Mouse (Mus musculus) forebrain, embryonic 16.5 days (tissue): ENCODE results near the gene Pcsk7. TPM values are rescaled to one million over a fixed set of nuclear protein-coding genes. Genes with fewer than 3 reads are reported as not detected.
A peak's percentile ranks its signal among the peaks of the same experiment; 100 is the strongest.

Experiments used
- ATAC-seq: fragments of 200-750 bp; cut with Nextera tagmentation; 2 replicates; pipeline ENCODE4 v1.8.0; 2017; ENCODE audit warnings: mild to moderate bottlenecking, moderate library complexity
- H3K27ac ChIP-seq: fragments of 300-500 bp; sonication (generic); 2 replicates; pipeline ENCODE4 v1.5.1; 2014; ENCODE audit warnings: low read length, control low read depth
- H3K27me3 ChIP-seq: fragments of 300-500 bp; sonication (generic); replicated peaks from 2 replicates; pipeline ENCODE4 v1.6.1; 2014; ENCODE audit warnings: low read length; ENCODE audit not compliant: control insufficient read depth, insufficient read depth
- H3K36me3 ChIP-seq: fragments of 300-500 bp; sonication (generic); 2 replicates; pipeline ENCODE4 v1.6.1; 2014; ENCODE audit not compliant: control insufficient read depth, insufficient read depth
- H3K4me1 ChIP-seq: fragments of 300-500 bp; sonication (generic); replicated peaks from 2 replicates; pipeline ENCODE4 v1.6.1; 2014; ENCODE audit warnings: low read length; ENCODE audit not compliant: control insufficient read depth, insufficient read depth
- H3K4me2 ChIP-seq: fragments of 300-500 bp; sonication (generic); 2 replicates; pipeline ENCODE4 v1.6.1; 2014; ENCODE audit warnings: mild to moderate bottlenecking, low read length, control low read depth
- H3K4me3 ChIP-seq: fragments of 300-500 bp; sonication (generic); replicated peaks from 2 replicates; pipeline ENCODE4 v1.5.1; 2014; ENCODE audit warnings: mild to moderate bottlenecking, low read length, control low read depth
- H3K9ac ChIP-seq: fragments of 300-500 bp; sonication (generic); replicated peaks from 2 replicates; pipeline ENCODE4 v1.6.1; 2014; ENCODE audit warnings: low read depth, low read length, control low read depth
- H3K9me3 ChIP-seq: fragments of 300-500 bp; sonication (generic); 2 replicates; pipeline ENCODE4 v1.6.1; 2016; ENCODE audit warnings: low read length; ENCODE audit not compliant: control insufficient read depth
- WGBS: fragments of 180-500 bp; shearing (Covaris S2); extraction: QIAGEN DNeasy Blood & Tissue Kit; methylation state at CpG from one replicate; pipeline ENCODE4 v1.1.7; 2014; 5-methylcytosine and 5-hydroxymethylcytosine counted together
- polyA plus RNA-seq: library from polyadenylated mRNA; unstranded; fragments of >200 nt; fragmentation: Nextera tagmentation; extraction: Ambion mirVana; gene quantifications from 2 replicates; pipeline ENCODE4 v1.2.1, GENCODE M21; 2015

Gene Pcsk7
- polyA plus RNA-seq, 1 experiment from 2014 or later: 30.5 TPM

DNA sequence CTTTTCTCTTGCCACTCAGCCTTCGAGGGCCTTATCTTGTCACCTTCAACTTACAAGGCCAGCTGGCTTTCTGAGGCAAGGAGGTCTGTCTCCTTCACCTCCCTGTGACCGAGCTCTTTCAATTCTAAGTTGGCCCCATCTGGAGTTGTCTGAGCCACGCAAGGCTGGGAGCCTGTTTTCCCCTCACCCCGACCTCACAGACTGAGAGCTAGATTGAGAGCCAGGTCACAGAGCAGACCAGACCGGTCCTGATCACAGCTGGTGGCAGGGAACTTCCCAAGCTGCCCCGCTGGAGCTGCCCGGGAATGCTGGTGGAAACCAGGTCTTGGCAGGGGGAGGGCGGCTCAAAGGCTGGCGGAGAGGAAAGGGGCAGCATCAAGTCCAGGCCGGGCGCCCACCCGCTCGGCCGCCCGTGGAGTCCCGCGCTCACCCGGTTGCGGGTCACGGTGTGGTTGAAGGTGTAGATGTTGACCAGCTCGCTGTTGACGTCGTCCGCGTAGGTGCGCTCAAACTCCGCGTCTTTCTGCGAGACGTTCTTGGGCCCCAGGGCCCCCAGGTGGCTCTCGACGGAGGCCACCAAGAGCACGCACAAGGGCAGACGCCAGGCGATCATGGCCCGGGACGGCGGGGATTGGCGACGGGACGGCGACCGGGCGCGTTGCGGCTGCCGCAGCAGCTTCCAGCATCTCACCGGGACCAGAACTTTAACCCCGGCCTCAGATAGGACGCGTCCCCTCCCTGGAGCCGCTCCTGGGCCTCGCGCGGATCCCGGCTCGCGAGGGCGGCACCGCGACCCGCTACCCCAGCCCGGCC is 48.2 kb downstream of the Pcsk7 start:
- H3K9me3 ChIP-seq: no peaks in the 10 kb centered on the region
- peak overlapping the region; percentile 79 for H3K4me2 ChIP-seq
- H3K27me3 ChIP-seq: no peaks in the 10 kb centered on the region
- peaks cover 25% of the 10 kb centered on the region for H3K4me1 ChIP-seq
- H3K4me3 ChIP-seq: peak overlapping the region; percentile 87
- 0 out of 2 replicates have a peak, but pooled peaks cover 2% of the 10 kb centered on the region for H3K36me3 ChIP-seq
- ATAC-seq: peak; percentile 23; the same call in 1 of the 2 replicates
- under 1% methylated on average over 62 of the region's 63 CpGs for WGBS
- H3K9ac ChIP-seq: peak overlapping the region; percentile 87
- H3K27ac ChIP-seq: peak overlapping the region; percentile 62

DNA sequence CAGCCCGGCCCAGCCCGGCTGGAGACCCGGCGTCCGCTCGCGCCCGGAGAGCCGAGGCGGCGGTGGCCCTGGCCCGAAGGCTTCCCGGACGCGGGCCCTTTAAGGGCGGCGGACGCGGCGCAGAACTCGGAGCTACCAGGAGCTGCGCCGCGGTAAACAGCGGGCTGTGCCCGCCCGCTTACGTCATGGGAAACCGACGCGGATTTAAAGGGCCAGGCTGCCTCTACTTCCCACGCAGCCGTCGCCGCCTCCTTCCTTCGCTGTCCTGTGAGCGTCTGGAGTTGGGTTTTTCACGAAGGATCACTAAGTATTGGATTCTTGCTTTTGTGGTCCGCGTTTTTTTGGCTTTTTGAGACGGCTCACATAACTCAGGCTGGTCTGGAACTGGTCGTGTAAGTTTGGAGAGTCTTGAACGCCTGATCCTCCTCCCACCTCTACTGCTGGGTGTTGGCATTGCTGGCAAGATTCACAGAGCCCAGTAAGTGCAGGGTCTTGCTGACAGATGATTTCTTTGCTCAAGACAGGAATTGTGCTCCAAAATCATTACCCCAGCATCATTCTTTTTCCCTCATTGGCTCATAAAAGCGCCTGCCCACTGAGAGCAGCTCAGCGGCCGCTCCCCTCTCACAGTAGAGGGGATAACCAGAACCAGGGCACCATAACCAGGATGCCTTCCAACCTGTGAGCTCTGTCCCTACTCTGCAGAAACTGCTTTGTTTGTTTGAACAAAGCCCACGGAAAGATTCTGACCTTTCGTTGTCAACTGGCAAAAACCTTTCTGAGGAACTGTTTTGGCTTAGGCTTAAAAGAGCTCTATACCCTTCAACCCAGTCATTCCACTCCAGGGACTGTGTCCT is 49.0 kb downstream of the Pcsk7 start, which contains the start of gene Sidt2:
Gene Sidt2, minus strand, starts transcription at position 152 of the 857 bp plus-strand sequence.
- ATAC-seq: peak; percentile 99
- H3K9ac ChIP-seq: peak within 1 kb of the TSS; percentile 87
- H3K4me2 ChIP-seq: peak within 1 kb of the TSS; percentile 79
- under 1% methylated on average over 42 of the region's 48 CpGs for WGBS
- peak within 1 kb of the TSS; percentile 87 for H3K4me3 ChIP-seq
- H3K4me1 ChIP-seq: peaks cover 25% of the 10 kb centered on the region
- no peaks in the 10 kb centered on the region for H3K36me3 ChIP-seq
- H3K27ac ChIP-seq: peak within 1 kb of the TSS; percentile 62
- no peaks in the 10 kb centered on the region for H3K9me3 ChIP-seq
- H3K27me3 ChIP-seq: no peaks in the 10 kb centered on the region

- Histone ChIP-seq H3K4me1 (peaks cover 23% of the 10 kb centered on the region), H3K4me2 (no peak overlapping the region), H3K4me3 (no peak overlapping the region), H3K36me3 (peaks cover 5% of the 10 kb centered on the region; the same call in 1 of the 2 replicates), H3K27me3 (no peaks in the 10 kb centered on the region), H3K27ac (no peak overlapping the region; the same call in 1 of the 2 replicates), H3K9ac (no peak overlapping the region), H3K9me3 (no peaks in the 10 kb centered on the region)
- ATAC-seq: no peak
- WGBS: 42% methylated on average over 7 of the region's 7 CpGs
Observed at GRCm38 (mm10) chr9:45958023-45958670, 51.9 kb downstream of the Pcsk7 start.

DNA sequence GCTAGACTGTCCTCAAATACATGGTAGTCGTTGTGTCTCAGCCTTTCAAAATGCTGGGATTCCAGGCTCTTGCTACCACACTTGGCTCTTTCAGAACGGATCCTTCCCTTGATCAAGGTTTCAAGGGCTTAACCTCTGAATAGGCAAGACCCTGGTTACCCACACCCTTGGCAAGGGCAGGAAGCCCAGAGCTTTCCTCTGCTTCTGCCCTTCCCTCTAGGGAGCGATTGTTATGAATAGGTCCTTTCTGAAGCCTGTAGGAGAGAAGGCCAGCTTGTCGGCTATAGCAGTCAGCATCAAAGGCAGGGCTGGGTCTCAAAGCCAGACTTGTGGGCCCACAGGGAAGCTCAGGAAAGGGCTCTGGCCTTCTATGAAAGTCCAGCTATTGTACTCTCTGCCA is 52.6 kb downstream of the Pcsk7 start:
- no peak overlapping the region for H3K4me3 ChIP-seq
- ATAC-seq: no peak
- H3K9me3 ChIP-seq: no peaks in the 10 kb centered on the region
- peaks cover 12% of the 10 kb centered on the region; the same call in 1 of the 2 replicates for H3K36me3 ChIP-seq
- 34% methylated on average over 4 of the region's 4 CpGs for WGBS
- no peak overlapping the region for H3K27ac ChIP-seq
- peaks cover 16% of the 10 kb centered on the region for H3K4me1 ChIP-seq
- H3K27me3 ChIP-seq: no peaks in the 10 kb centered on the region
- no peak overlapping the region for H3K9ac ChIP-seq
- no peak overlapping the region for H3K4me2 ChIP-seq

DNA sequence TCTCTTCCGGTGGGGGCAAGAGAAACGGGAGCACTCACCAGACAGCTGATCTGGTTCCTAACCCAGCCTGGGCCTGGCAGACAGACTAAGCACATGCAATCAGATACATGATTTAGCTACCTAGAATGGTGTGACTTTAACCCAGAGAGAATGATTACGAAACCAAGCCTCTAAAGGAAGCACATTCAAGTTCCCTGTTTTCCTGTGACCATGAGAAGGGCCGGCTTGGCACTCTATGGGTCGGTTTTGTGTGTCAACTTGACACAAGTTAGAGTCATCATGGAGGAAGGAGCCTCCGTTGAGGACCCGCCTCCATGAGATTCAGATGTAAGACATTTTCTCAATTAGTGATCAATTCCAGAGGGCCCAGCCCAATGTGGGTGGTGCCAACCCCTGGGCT is 53.4 kb downstream of the Pcsk7 start:
- Histone ChIP-seq H3K27me3 (no peaks in the 10 kb centered on the region), H3K9me3 (no peaks in the 10 kb centered on the region), H3K4me2 (no peak overlapping the region), H3K36me3 (peaks cover 18% of the 10 kb centered on the region; the same call in 1 of the 2 replicates), H3K4me3 (no peak overlapping the region), H3K4me1 (peaks cover 11% of the 10 kb centered on the region), H3K9ac (no peak overlapping the region), H3K27ac (no peak overlapping the region)
- WGBS: 87% methylated on average over 7 of the region's 7 CpGs
- no peak for ATAC-seq

DNA sequence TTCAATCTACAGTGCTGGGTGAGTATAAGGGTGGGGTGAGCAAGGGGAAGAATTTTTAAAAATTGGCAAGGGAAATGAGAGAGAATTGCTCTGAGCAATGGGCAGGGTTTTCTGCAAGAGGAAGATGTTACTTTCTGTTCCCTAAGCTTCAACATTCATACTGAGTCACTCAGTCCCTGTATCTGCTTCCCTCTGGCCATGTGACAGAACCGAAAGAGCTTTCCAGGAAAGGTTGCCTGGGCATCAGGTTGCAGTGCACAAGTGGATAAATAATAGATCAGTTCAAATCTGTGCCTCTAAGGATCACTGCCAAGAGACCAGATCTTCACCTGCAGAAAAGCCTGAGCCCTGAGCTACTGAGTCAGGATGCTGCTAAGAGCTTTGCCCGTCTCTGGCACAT is 55.6 kb downstream of the Pcsk7 start:
- Histone ChIP-seq H3K9me3 (no peaks in the 10 kb centered on the region), H3K27ac (no peak overlapping the region), H3K9ac (no peak overlapping the region), H3K4me1 (peaks cover 5% of the 10 kb centered on the region), H3K36me3 (peaks cover 26% of the 10 kb centered on the region; the same call in 1 of the 2 replicates), H3K27me3 (no peaks in the 10 kb centered on the region), H3K4me2 (no peak overlapping the region), H3K4me3 (no peak overlapping the region)
- no peak for ATAC-seq
- WGBS: 87% methylated on average over 2 of the region's 2 CpGs

- Histone ChIP-seq H3K4me1 (no peaks in the 10 kb centered on the region), H3K27ac (no peak overlapping the region), H3K36me3 (peaks cover 34% of the 10 kb centered on the region), H3K27me3 (no peaks in the 10 kb centered on the region), H3K9me3 (no peaks in the 10 kb centered on the region), H3K9ac (no peak overlapping the region), H3K4me2 (no peak overlapping the region), H3K4me3 (no peak overlapping the region)
- ATAC-seq: no peak
- 96% methylated on average over 6 of the region's 6 CpGs for WGBS
Observed at GRCm38 (mm10) chr9:45963577-45963976, 57.3 kb downstream of the Pcsk7 start.

- H3K4me3 ChIP-seq: no peak overlapping the region
- no peaks in the 10 kb centered on the region for H3K27me3 ChIP-seq
- H3K27ac ChIP-seq: no peak overlapping the region
- no peaks in the 10 kb centered on the region for H3K9me3 ChIP-seq
- H3K4me1 ChIP-seq: peaks cover 12% of the 10 kb centered on the region
- no peak overlapping the region for H3K4me2 ChIP-seq
- no peak overlapping the region for H3K9ac ChIP-seq
- H3K36me3 ChIP-seq: peaks cover 11% of the 10 kb centered on the region
- 77% methylated on average over 2 of the region's 2 CpGs for WGBS
- ATAC-seq: no peak
Observed at GRCm38 (mm10) chr9:45976884-45977283, 70.6 kb downstream of the Pcsk7 start.
